11 mouse cellular contexts compared by ENCODE assay signal in genomic region chr4:100782348-100782747, GRCm38 (mm10). TPM values are rescaled to one million over a fixed set of nuclear protein-coding genes. Genes with fewer than 3 reads are reported as not detected.
A peak's percentile ranks its signal among the peaks of the same experiment; 100 is the strongest.
DNase-seq lines count a peak whose midpoint lies in the region; ATAC-seq lines count a peak whose summit lies in the region.
"Had no signal": no experiment of that assay in that cellular context is flagged by ENCODE, and none has a peak within 500 bp of the region (broad histone marks: within the 10 kb centered on the region; RNA-seq: fewer than 3 reads in every experiment).

No protein-coding gene starts in this region.

- no peak for ATAC-seq in forebrain, embryonic 16.5 days
- ATAC-seq in limb, embryonic 13.5 days (ENCODE audit: low FRiP score, low read depth) = 0 out of 2 replicates have a peak, but pooled peaks have one; percentile 51

- H3K36me3 ChIP-seq in forebrain, embryonic 10.5 days (replicated peaks) = peaks cover 10% of the 10 kb centered on the region
- H3K36me3 ChIP-seq in forebrain, embryonic 16.5 days (ENCODE audit: control insufficient read depth, insufficient read depth) = no peaks in the 10 kb centered on the region
- H3K36me3 ChIP-seq in limb, embryonic 13.5 days = no peaks in the 10 kb centered on the region; the same call in 1 of the 2 replicates
- H3K36me3 ChIP-seq: neural tube, embryonic 13.5 days had no signal

- DNase-seq in forebrain, embryonic 10.5 days (ENCODE audit: extremely low spot score, low spot score) = no peak
- DNase-seq in urinary bladder, postnatal 14 days (ENCODE audit: low spot score) = peak; percentile 27
- no peak for DNase-seq in urinary bladder, postnatal 10 days (ENCODE audit: low spot score)
- DNase-seq in urinary bladder, postnatal 36 days (ENCODE audit: low spot score in 2 of 2) = peak; percentile 11 to 49
- no peak for DNase-seq in thymus, postnatal 4 days
- DNase-seq in embryo, embryonic 10 days (ENCODE audit: low spot score) = no peak
- DNase-seq: B cell, adult 2 months had no signal

- no peaks in the 10 kb centered on the region for H3K9me3 ChIP-seq in forebrain, embryonic 10.5 days
- H3K9me3 ChIP-seq in forebrain, embryonic 16.5 days (ENCODE audit: control insufficient read depth, low read length) = no peaks in the 10 kb centered on the region
- no peaks in the 10 kb centered on the region for H3K9me3 ChIP-seq in limb, embryonic 13.5 days
- H3K9me3 ChIP-seq: neural tube, embryonic 13.5 days had no signal

- no peak overlapping the region for H3K9ac ChIP-seq in forebrain, embryonic 16.5 days (replicated peaks; ENCODE audit: low read depth, low read length)
- H3K9ac ChIP-seq in limb, embryonic 13.5 days = no peak overlapping the region
- H3K9ac ChIP-seq: liver, embryonic 14.5 days; neural tube, embryonic 13.5 days had no signal

- no peak overlapping the region for H3K27ac ChIP-seq in forebrain, embryonic 10.5 days
- no peak overlapping the region for H3K27ac ChIP-seq in forebrain, embryonic 16.5 days (ENCODE audit: low read length)
- no peak overlapping the region for H3K27ac ChIP-seq in limb, embryonic 13.5 days
- H3K27ac ChIP-seq: liver, embryonic 14.5 days; neural tube, embryonic 13.5 days had no signal

- peak overlapping the region; percentile 4; the same call in 1 of the 2 replicates for H3K4me3 ChIP-seq in forebrain, embryonic 10.5 days
- H3K4me3 ChIP-seq in forebrain, embryonic 16.5 days (replicated peaks; ENCODE audit: low read length) = no peak overlapping the region
- no peak overlapping the region for H3K4me3 ChIP-seq in limb, embryonic 13.5 days
- H3K4me3 ChIP-seq: neural tube, embryonic 13.5 days had no signal

- 64% methylated on average over 8 of the region's 8 CpGs for WGBS in forebrain, embryonic 10.5 days
- WGBS in forebrain, embryonic 16.5 days = 35% methylated on average over 8 of the region's 8 CpGs
- WGBS in limb, embryonic 13.5 days = 25% methylated on average over 8 of the region's 8 CpGs

- no peaks in the 10 kb centered on the region for H3K27me3 ChIP-seq in forebrain, embryonic 10.5 days (ENCODE audit: poor library complexity, severe bottlenecking)
- H3K27me3 ChIP-seq in forebrain, embryonic 16.5 days (replicated peaks; ENCODE audit: control insufficient read depth, insufficient read depth, low read length) = no peaks in the 10 kb centered on the region
- H3K27me3 ChIP-seq in limb, embryonic 13.5 days = no peaks in the 10 kb centered on the region
- H3K27me3 ChIP-seq: neural tube, embryonic 13.5 days had no signal

- H3K4me2 ChIP-seq in forebrain, embryonic 16.5 days (ENCODE audit: low read length) = no peak overlapping the region
- 0 out of 2 replicates have a peak overlapping the region, but pooled peaks have one; percentile 28 for H3K4me2 ChIP-seq in limb, embryonic 13.5 days (replicated peaks)
- H3K4me2 ChIP-seq: neural tube, embryonic 13.5 days had no signal

- peaks cover 69% of the 10 kb centered on the region for H3K4me1 ChIP-seq in forebrain, embryonic 10.5 days
- peaks cover 36% of the 10 kb centered on the region for H3K4me1 ChIP-seq in forebrain, embryonic 16.5 days (replicated peaks; ENCODE audit: control insufficient read depth, insufficient read depth, low read length)
- H3K4me1 ChIP-seq in limb, embryonic 13.5 days = peaks cover 51% of the 10 kb centered on the region

RNA-seq across cellular contexts. Expression of gene Cachd1, which starts 5.9 kb away (rescaled TPM):
- 25.5 and 26.8 TPM in 2 replicates for polyA plus RNA-seq in forebrain, embryonic 10.5 days (2016; fragmentation: Nextera tagmentation; extraction: Ambion mirVana)
- 15.2 and 17.7 TPM in 2 replicates for polyA plus RNA-seq in forebrain, embryonic 16.5 days (2015; fragmentation: Nextera tagmentation; extraction: Ambion mirVana)
- polyA plus RNA-seq in limb, embryonic 13.5 days (2015; fragmentation: Nextera tagmentation; extraction: Ambion mirVana) = 32.6 and 33.4 TPM in 2 replicates

Comparison
In these comparisons a context has a peak if more than half of its experiments do, and no peak if none do; other contexts are left out.
1. DNase-seq: peak in urinary bladder, postnatal 14 days (single experiment) and urinary bladder, postnatal 36 days (2 of 2); none in forebrain, embryonic 10.5 days (single experiment), urinary bladder, postnatal 10 days (single experiment), thymus, postnatal 4 days (single experiment) and embryo, embryonic 10 days (single experiment).